Mouse (Mus musculus): ENCODE measurements at regions not wholly inside any gene's neighbourhood (a gene's known extent, or its start where the extent isn't known, plus 50 kb on each side); places are given as distances from the start of the nearest gene placed in this dataset.
"Not testable (repeated sequence)": the region's sequence is repeated elsewhere in the genome, so short reads cannot be mapped to it uniquely, and the experiment has no call there.

GRCm38 (mm10) chr10:117565529-117566086 is 63.7 kb upstream of the Cpm start:
- Histone ChIP-seq H3K9ac (no peak overlapping the region), H3K4me3 (no peak overlapping the region), H3K4me1 (replicated peaks) (no peaks in the 10 kb centered on the region), H3K27me3 (peaks cover 6% of the 10 kb centered on the region), H3K36me3 (no peaks in the 10 kb centered on the region), H3K27ac (no peak overlapping the region), H3K4me2 (no peak overlapping the region), H3K9me3 (replicated peaks) (no peaks in the 10 kb centered on the region)
- 88% methylated on average over 4 of the region's 4 CpGs for WGBS
- ATAC-seq (replicated peaks; ENCODE audit: insufficient number of reproducible peaks, insufficient read depth, low FRiP score, low read depth): no peak

DNA sequence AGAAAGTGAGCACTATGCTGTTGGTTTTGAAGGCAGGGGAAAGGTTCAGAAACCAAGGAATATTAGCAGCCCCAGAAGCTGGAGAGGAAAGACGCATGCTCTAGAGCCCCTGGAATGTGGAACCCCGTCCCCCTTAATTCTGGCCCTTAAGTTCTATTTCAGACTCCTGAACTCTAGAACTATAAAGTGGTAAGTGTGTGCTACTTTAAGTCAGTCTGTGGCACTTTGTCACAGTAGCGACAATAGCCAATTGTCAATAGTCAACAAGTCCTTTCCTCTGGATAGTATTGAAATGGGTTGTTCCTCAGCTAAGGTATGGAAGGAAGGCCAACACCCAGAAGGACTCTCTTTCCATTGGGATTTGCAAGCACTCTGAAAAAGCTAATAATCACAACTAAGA is 64.2 kb upstream of the Cpm start:
- Histone ChIP-seq H3K4me1 (replicated peaks) (no peaks in the 10 kb centered on the region), H3K36me3 (no peaks in the 10 kb centered on the region), H3K27ac (no peak overlapping the region), H3K9me3 (replicated peaks) (no peaks in the 10 kb centered on the region), H3K27me3 (peaks cover 1% of the 10 kb centered on the region), H3K9ac (no peak overlapping the region), H3K4me3 (no peak overlapping the region), H3K4me2 (no peak overlapping the region)
- 94% methylated on average over 3 of the region's 3 CpGs for WGBS
- no peak for ATAC-seq (replicated peaks; ENCODE audit: insufficient number of reproducible peaks, insufficient read depth, low FRiP score, low read depth)

GRCm38 (mm10) chr10:117564118-117565040 is 64.9 kb upstream of the Cpm start:
- H3K4me2 ChIP-seq: no peak overlapping the region
- H3K4me3 ChIP-seq: no peak overlapping the region
- no peak overlapping the region for H3K27ac ChIP-seq
- no peaks in the 10 kb centered on the region for H3K27me3 ChIP-seq
- no peak overlapping the region for H3K9ac ChIP-seq
- no peaks in the 10 kb centered on the region for H3K9me3 ChIP-seq (replicated peaks)
- no peak for ATAC-seq (replicated peaks; ENCODE audit: insufficient number of reproducible peaks, insufficient read depth, low FRiP score, low read depth)
- no peaks in the 10 kb centered on the region for H3K36me3 ChIP-seq
- WGBS: 37% methylated on average over 12 of the region's 12 CpGs
- H3K4me1 ChIP-seq (replicated peaks): no peaks in the 10 kb centered on the region

- H3K9ac ChIP-seq: no peak overlapping the region
- no peaks in the 10 kb centered on the region for H3K36me3 ChIP-seq
- no peaks in the 10 kb centered on the region for H3K27me3 ChIP-seq
- no peak for ATAC-seq (replicated peaks; ENCODE audit: insufficient number of reproducible peaks, insufficient read depth, low FRiP score, low read depth)
- H3K27ac ChIP-seq: no peak overlapping the region
- WGBS: 65% methylated on average over 8 of the region's 8 CpGs
- no peaks in the 10 kb centered on the region for H3K4me1 ChIP-seq (replicated peaks)
- no peak overlapping the region for H3K4me3 ChIP-seq
- no peaks in the 10 kb centered on the region for H3K9me3 ChIP-seq (replicated peaks)
- no peak overlapping the region for H3K4me2 ChIP-seq
Observed at GRCm38 (mm10) chr10:117563429-117564117, 65.7 kb upstream of the Cpm start.

DNA sequence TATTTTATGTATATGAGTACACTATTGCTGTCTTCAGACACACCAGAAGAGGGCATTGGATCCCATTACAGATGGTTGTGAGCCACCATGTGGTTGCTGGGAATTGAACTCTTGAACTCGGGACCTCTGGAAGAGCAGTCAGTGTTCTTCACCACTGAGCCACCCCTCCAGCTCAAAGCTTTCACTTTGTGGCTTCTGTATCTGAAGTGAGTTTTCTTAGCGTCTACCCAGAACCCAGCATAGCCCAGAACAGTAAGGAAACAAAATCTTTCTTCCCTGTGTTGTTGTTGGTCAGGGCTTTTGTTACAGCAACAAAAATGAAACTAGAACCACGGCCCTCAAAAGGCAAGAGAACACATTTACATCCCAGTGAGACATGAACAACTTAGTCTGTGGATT is 66.5 kb upstream of the Cpm start:
- not testable (repeated sequence) for H3K27ac ChIP-seq; H3K4me3 ChIP-seq; H3K4me1 ChIP-seq (replicated peaks); H3K4me2 ChIP-seq; H3K36me3 ChIP-seq; H3K27me3 ChIP-seq; ATAC-seq (replicated peaks; ENCODE audit: insufficient number of reproducible peaks, insufficient read depth, low FRiP score, low read depth); H3K9me3 ChIP-seq (replicated peaks); H3K9ac ChIP-seq
- WGBS: 71% methylated on average over 3 of the region's 3 CpGs

DNA sequence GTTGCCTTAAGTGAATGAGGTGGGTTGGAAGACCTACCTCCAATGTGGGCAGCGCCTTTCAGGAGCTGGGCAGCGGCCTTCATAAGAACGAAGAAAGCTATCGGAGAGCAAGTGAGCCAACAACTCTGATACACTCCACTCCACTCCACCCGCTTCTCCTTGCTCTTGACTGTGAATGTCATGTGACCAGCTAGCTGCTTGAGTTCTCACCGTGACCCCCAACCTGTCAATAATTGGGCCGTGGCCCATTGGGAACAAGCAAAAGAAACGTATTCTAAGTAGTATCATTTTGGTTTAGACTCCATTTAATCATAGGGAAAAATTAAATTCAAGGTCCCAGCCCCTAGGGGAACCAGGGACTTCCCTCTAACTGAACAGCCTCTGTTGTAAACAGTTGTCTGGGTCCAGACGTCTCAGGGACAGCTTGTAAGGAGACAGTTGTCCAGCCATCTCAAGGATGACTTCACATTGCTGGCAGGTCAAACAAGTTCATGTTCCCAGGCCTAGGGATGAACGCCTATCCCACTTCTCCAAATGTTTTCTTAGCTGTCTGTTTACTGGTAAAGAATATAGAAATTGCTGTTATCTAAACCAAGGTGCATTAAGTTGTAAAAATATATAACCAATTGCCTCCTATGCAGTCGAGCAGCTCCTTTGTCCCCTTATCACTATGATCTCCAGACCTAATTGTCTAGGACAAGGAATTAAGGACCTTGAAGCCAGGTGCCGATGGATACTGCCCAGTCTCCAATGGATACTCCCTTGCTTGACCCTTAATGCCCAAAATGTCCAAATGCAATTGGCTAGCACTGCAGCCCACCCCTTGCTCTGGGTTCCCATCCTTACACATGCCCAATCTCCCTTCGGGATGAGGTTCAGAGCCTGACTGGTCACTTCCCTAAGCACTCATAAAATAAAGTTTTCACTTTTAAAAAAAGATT is 67.1 kb upstream of the Cpm start:
- WGBS: 75% methylated on average over 13 of the region's 13 CpGs
- Histone ChIP-seq H3K9me3 (replicated peaks) (no peaks in the 10 kb centered on the region), H3K27ac (no peak overlapping the region), H3K36me3 (no peaks in the 10 kb centered on the region), H3K27me3 (no peaks in the 10 kb centered on the region), H3K4me1 (replicated peaks) (no peaks in the 10 kb centered on the region), H3K4me2 (no peak overlapping the region), H3K9ac (no peak overlapping the region), H3K4me3 (no peak overlapping the region)
- no peak for ATAC-seq (replicated peaks; ENCODE audit: insufficient number of reproducible peaks, insufficient read depth, low FRiP score, low read depth)

DNA sequence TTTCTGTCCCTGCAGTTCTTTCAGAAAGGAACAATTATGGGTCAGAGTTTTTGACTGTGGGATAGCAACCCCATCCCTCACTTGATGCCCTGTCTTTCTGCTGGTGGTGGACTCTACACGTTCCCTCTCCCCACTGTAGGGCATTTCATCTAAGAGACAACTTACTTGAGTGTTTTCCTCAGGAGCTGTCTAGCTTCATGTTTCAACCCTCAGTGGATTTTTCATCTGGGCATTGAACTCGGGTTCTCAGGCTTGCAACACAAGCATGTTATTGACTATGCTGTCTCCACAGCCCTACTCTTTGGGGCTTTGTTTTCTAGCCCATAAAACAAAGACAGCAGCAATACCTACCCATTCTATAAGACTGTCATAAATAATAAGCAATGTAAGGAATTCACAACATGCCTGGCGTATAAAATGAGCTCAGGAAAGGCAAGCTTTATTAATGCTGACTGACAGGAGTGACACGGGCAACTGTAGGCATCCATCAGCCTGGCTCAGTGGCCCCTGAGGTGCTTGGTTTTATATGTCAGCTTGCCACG is 68.0 kb upstream of the Cpm start:
- H3K27me3 ChIP-seq: no peaks in the 10 kb centered on the region
- H3K4me1 ChIP-seq (replicated peaks): no peaks in the 10 kb centered on the region
- no peak overlapping the region for H3K27ac ChIP-seq
- no peak overlapping the region for H3K9ac ChIP-seq
- no peaks in the 10 kb centered on the region for H3K36me3 ChIP-seq
- no peak for ATAC-seq (replicated peaks; ENCODE audit: insufficient number of reproducible peaks, insufficient read depth, low FRiP score, low read depth)
- no peak overlapping the region for H3K4me3 ChIP-seq
- H3K9me3 ChIP-seq (replicated peaks): no peaks in the 10 kb centered on the region
- no peak overlapping the region for H3K4me2 ChIP-seq
- WGBS: 76% methylated on average over 5 of the region's 5 CpGs

DNA sequence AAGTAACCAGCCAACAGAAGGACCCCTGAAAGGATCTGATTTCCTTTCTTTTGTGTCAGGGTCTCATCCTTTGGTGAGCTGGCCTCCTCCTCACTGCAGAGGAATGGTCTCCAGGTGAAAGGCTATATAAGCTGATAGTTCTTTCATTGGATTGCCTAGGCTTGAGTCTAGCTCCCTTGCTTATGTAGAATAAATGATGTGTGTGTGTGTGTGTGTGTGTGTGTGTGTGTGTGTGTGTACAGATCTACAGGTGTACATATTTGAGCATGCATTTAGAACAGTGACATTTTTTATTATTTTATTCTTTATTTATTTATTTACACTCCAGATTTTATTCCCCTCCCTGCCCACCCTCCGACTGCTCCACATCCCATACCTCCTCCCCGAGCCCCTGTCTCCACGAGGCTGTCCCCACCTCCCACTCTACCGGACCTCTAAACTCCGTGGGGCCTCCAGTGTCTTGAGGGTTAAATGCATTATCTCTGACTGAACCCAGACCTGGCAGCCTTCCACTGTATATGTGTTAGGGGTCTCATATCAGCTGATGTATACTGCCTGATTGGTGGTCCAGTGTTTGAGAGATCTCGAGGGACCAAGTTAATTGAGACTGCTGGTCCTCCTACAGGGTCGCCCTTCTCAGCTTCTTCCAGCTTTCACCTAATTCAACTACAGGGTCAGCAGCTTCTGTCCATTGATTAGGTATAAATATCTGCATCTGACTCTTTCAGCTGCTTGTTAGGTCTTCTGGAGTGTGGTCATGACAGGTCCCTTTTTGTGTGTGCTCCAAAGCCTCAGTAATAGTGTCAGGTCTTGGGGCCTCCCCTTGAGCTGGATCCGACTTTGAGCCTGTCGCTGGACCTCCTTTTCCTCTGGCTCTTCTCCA is 68.7 kb upstream of the Cpm start:
- Histone ChIP-seq H3K36me3 (no peaks in the 10 kb centered on the region), H3K9ac (no peak overlapping the region), H3K9me3 (replicated peaks) (no peaks in the 10 kb centered on the region), H3K4me2 (no peak overlapping the region), H3K27me3 (no peaks in the 10 kb centered on the region), H3K4me1 (replicated peaks) (no peaks in the 10 kb centered on the region), H3K27ac (no peak overlapping the region), H3K4me3 (no peak overlapping the region)
- WGBS: 52% methylated on average over 9 of the region's 9 CpGs
- no peak for ATAC-seq (replicated peaks; ENCODE audit: insufficient number of reproducible peaks, insufficient read depth, low FRiP score, low read depth)

GRCm38 (mm10) chr10:117559615-117560395 is 69.5 kb upstream of the Cpm start:
- Histone ChIP-seq H3K27me3 (no peaks in the 10 kb centered on the region), H3K4me2 (no peak overlapping the region), H3K9ac (no peak overlapping the region), H3K4me3 (no peak overlapping the region), H3K4me1 (replicated peaks) (no peaks in the 10 kb centered on the region), H3K36me3 (no peaks in the 10 kb centered on the region), H3K9me3 (replicated peaks) (no peaks in the 10 kb centered on the region), H3K27ac (no peak overlapping the region)
- ATAC-seq (replicated peaks; ENCODE audit: insufficient number of reproducible peaks, insufficient read depth, low FRiP score, low read depth): no peak
- 61% methylated on average over 17 of the region's 17 CpGs for WGBS
